Mouse (Mus musculus) liver, embryonic 14.5 days (tissue): ENCODE data around the gene Tmem132b. TPM values are rescaled to one million over a fixed set of nuclear protein-coding genes. Genes with fewer than 3 reads are reported as not detected.

Source experiments
- ATAC-seq: fragments of 200-750 bp; cut with Nextera tagmentation; 2 replicates; pipeline ENCODE4 v1.8.0; 2017; ENCODE audit warnings: moderate number of reproducible peaks, mild to moderate bottlenecking, moderate library complexity; ENCODE audit not compliant: insufficient read depth
- DNase-seq, 3 experiments: peaks; one replicate each; pipeline ENCODE4 v3.0.0-alpha.2; 2012 to 2013; ENCODE audit warnings: low read depth in 3 of 3, low spot score in 3 of 3
- H3K27ac ChIP-seq: fragments of 300-500 bp; sonication (generic); 2 replicates; pipeline ENCODE4 v1.5.1; 2014; ENCODE audit warnings: moderate library complexity, mild to moderate bottlenecking, control low read depth, inconsistent platforms
- H3K27me3 ChIP-seq: fragments of 300-500 bp; sonication (generic); 2 replicates; pipeline ENCODE4 v1.6.1; 2014; ENCODE audit warnings: mild to moderate bottlenecking, low read length, moderate library complexity; ENCODE audit not compliant: control insufficient read depth, insufficient read depth
- H3K36me3 ChIP-seq: fragments of 300-500 bp; sonication (generic); replicated peaks from 2 replicates; pipeline ENCODE4 v1.6.1; 2014; ENCODE audit warnings: low read depth; ENCODE audit not compliant: control insufficient read depth, insufficient read depth
- H3K4me1 ChIP-seq, 2 experiments: fragments of 200-500 bp in 1 of 2; fragments of 300-500 bp in 1 of 2; sonication (generic) in 1 of 2; replicated peaks; 2 replicates each; pipeline ENCODE4 v1.6.1; 2012 to 2014; ENCODE audit warnings: antibody characterized with exemption in 1 of 2, inconsistent platforms in 1 of 2, low read length in 1 of 2; ENCODE audit not compliant: control insufficient read depth in 2 of 2, insufficient read depth in 2 of 2
- H3K4me2 ChIP-seq: fragments of 300-500 bp; sonication (generic); 2 replicates; pipeline ENCODE4 v1.6.1; 2014; ENCODE audit warnings: low read depth, mild to moderate bottlenecking, control low read depth, moderate library complexity
- H3K4me3 ChIP-seq, 2 experiments: fragments of 200-500 bp in 1 of 2; fragments of 300-500 bp in 1 of 2; sonication (generic) in 1 of 2; 2 replicates each; pipeline ENCODE4 v1.5.1; 2012 to 2014; ENCODE audit warnings: low read depth in 2 of 2, low read length in 2 of 2, mild to moderate bottlenecking in 2 of 2, control low read depth in 1 of 2, inconsistent platforms in 1 of 2, moderate library complexity in 1 of 2; ENCODE audit not compliant: insufficient read depth in 1 of 2
- H3K9ac ChIP-seq: fragments of 300-500 bp; sonication (generic); replicated peaks from 2 replicates; pipeline ENCODE4 v1.6.1; 2014; ENCODE audit warnings: mild to moderate bottlenecking, control low read depth, moderate library complexity
- H3K9me3 ChIP-seq: fragments of 300-500 bp; sonication (generic); 2 replicates; pipeline ENCODE4 v1.6.1; 2016; ENCODE audit warnings: low read length, mixed read lengths; ENCODE audit not compliant: control insufficient read depth
- CTCF ChIP-seq: IDR thresholded peaks from 2 replicates; pipeline ENCODE4 v1.5.1; 2016; ENCODE audit warnings: antibody characterized with exemption, low read depth, control low read depth
- EP300 ChIP-seq: IDR thresholded peaks from 2 replicates; pipeline ENCODE4 v1.6.1; 2016; ENCODE audit warnings: antibody characterized with exemption, low read depth
- WGBS: fragments of 180-500 bp; shearing (Covaris S2); extraction: QIAGEN DNeasy Blood & Tissue Kit; methylation state at CpG from one replicate; pipeline ENCODE4 v1.1.7; 2014; ENCODE audit not compliant: insufficient replicate concordance; 5-methylcytosine and 5-hydroxymethylcytosine counted together
- polyA plus RNA-seq, 2 experiments: library from polyadenylated mRNA; depleted of rRNA in 1 of 2; stranded (reverse) in 1 of 2; unstranded in 1 of 2; fragments of >200 nt; fragmentation: Nextera tagmentation in 1 of 2; extraction: Ambion mirVana in 1 of 2; gene quantifications; 2 replicates each; pipeline versions ENCODE4 v1.2.1 to v1.2.3; 2012 to 2014

Gene Tmem132b
- polyA plus RNA-seq, 2 experiments: not detected

DNA sequence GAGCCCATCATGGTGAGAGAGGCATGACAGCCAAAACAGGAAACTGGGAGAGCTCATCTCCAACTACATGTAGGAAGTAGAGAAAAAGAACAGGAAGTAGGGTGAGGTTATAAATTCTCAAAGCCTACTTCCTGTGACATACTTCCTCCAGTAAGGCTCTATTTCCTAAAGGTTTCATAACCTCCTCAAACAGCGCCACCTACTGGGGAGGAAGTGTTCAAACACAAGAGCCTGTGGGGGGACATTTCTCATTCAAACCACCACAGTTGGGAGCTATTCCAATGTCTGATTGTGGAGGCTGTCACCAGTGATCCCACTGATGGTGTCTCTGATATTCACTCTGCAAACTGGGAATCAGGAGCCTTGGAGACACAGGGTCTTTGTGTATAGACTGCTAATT lies 78.4 kb downstream of the Tmem132b start:
- Histone ChIP-seq H3K27me3 (no peaks in the 10 kb centered on the region), H3K4me1 (no peaks in the 10 kb centered on the region), H3K9me3 (no peaks in the 10 kb centered on the region; the same call in 1 of the 2 replicates), H3K27ac (no peak overlapping the region), H3K4me3 (no peak overlapping the region), H3K36me3 (no peaks in the 10 kb centered on the region), H3K9ac (no peak overlapping the region), H3K4me2 (no peak overlapping the region)
- ATAC-seq (no peak), DNase-seq (no peak)
- TF ChIP-seq CTCF (no peak), EP300 (no peak)
- 58% methylated on average over 1 of the region's 1 CpGs for WGBS

DNA sequence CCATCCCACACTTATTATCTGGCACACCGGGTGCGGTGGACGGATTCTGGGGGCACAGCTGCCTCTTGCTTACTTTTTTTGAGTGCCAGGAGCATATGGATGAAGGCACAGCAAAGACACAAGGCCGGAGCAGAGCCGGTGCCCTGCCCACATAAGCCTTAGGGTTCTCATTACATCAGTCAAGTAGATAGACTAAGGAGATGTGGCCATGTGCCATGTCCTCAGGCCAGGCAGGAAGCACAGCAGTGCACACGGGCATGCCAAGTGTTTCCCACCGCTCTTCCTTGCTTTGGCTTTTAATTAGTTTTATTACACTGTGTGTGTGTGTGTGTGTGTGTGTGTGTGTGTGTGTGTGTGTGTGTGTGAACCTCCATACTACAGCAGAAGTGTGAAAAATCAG lies 80.9 kb downstream of the Tmem132b start:
- Histone ChIP-seq H3K27ac (no peak overlapping the region), H3K9ac (no peak overlapping the region), H3K4me1 (no peaks in the 10 kb centered on the region), H3K4me3 (no peak overlapping the region), H3K9me3 (no peaks in the 10 kb centered on the region; the same call in 1 of the 2 replicates), H3K4me2 (no peak overlapping the region), H3K36me3 (no peaks in the 10 kb centered on the region), H3K27me3 (no peaks in the 10 kb centered on the region)
- no peak for DNase-seq
- WGBS: 74% methylated on average over 7 of the region's 7 CpGs
- TF ChIP-seq EP300 (no peak), CTCF (no peak)
- ATAC-seq: no peak

DNA sequence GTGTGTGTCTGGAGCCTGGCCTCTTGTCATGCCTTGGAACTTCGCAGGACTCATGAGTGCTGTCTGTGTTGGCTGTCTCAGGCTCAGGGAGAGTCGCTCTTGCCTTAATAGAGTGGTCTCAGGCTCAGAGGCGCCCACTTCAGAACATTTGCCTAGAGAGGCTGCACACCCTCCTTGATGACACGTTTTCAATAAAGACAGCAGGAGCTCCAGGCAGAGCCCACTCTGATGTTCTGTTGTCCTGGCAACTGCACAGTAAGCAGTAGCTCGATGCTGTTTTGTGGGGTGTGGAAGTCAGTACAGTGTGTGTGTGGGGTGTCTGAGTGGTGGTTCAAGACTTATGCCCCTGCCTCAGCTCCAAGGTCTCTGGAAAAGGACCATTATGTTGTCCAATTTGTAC lies 81.6 kb downstream of the Tmem132b start:
- TF ChIP-seq EP300 (no peak), CTCF (no peak)
- Histone ChIP-seq H3K4me3 (no peak overlapping the region), H3K4me2 (no peak overlapping the region), H3K9ac (no peak overlapping the region), H3K36me3 (no peaks in the 10 kb centered on the region), H3K4me1 (no peaks in the 10 kb centered on the region), H3K27me3 (no peaks in the 10 kb centered on the region), H3K9me3 (no peaks in the 10 kb centered on the region; the same call in 1 of the 2 replicates), H3K27ac (no peak overlapping the region)
- ATAC-seq: no peak
- WGBS: 61% methylated on average over 5 of the region's 5 CpGs
- DNase-seq: no peak

DNA sequence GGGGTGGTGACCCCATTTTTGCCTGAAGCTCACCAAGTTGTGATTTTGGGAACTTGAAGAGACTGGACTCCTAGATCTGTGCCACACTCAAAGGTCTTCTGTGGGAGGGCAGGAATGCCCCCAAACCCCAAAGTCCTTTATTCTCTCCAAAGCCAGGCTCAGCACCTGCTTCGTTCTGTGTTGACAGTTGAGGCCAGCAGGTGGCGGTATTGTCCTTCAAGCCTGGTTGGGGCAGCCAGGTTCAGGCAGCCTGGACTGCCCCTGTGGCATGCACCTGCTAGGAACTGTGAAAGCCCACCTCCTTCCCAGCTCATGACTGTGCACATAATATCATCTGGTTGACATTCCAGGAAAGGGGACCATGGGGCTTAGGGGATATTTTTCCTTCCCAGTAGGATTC lies 82.8 kb downstream of the Tmem132b start:
- no peak for ATAC-seq
- Histone ChIP-seq H3K9me3 (no peaks in the 10 kb centered on the region; the same call in 1 of the 2 replicates), H3K27ac (no peak overlapping the region), H3K9ac (no peak overlapping the region), H3K4me1 (no peaks in the 10 kb centered on the region), H3K36me3 (no peaks in the 10 kb centered on the region), H3K27me3 (no peaks in the 10 kb centered on the region), H3K4me3 (no peak overlapping the region), H3K4me2 (no peak overlapping the region)
- WGBS: 35% methylated on average over 2 of the region's 2 CpGs
- DNase-seq: no peak
- TF ChIP-seq EP300 (no peak), CTCF (peak; percentile 49; the same call in 1 of the 2 replicates)

DNA sequence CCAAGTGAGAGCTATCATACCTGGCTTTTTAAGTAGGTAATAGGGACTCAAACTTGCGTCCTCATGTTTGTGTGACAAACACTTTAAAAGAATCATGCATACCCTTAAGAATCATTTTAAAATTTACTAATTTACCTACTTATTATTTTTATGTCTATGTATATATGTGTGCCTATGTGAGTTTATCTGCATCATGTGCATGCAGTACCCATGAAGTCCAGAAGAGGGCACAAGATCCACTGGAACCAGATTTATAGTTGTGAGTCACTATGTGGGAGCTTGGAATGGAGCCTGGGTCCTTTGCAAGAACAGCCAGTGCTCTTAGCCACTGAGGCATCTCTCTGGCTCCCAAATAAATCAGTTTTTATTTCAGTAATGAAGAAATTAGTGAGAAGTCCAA lies 85.5 kb downstream of the Tmem132b start:
- no peaks in the 10 kb centered on the region for H3K4me1 ChIP-seq
- no peaks in the 10 kb centered on the region for H3K27me3 ChIP-seq
- H3K4me2 ChIP-seq: no peak overlapping the region
- WGBS: 86% methylated on average over 1 of the region's 1 CpGs
- peak; percentile 20; the same call in 1 of the 2 replicates for TF ChIP-seq CTCF
- TF ChIP-seq EP300: no peak
- ATAC-seq: no peak
- no peak overlapping the region for H3K9ac ChIP-seq
- no peak overlapping the region for H3K27ac ChIP-seq
- no peak overlapping the region for H3K4me3 ChIP-seq
- no peak for DNase-seq
- no peaks in the 10 kb centered on the region; the same call in 1 of the 2 replicates for H3K9me3 ChIP-seq
- H3K36me3 ChIP-seq: no peaks in the 10 kb centered on the region
